Mouse (Mus musculus) MEL (cell line): ENCODE data around the gene Per2. TPM values are rescaled to one million over a fixed set of nuclear protein-coding genes. Genes with fewer than 3 reads are reported as not detected.

Source experiments
- DNase-seq: peaks from one replicate; pipeline ENCODE4 v3.0.0; 2011; ENCODE audit warnings: low read depth, low spot score
- H3K27ac ChIP-seq: 2 replicates; pipeline ENCODE4 v1.5.1; 2012; ENCODE audit warnings: low read depth, mild to moderate bottlenecking, control low read depth, low read length, moderate library complexity; ENCODE audit not compliant: control insufficient read depth
- H3K27me3 ChIP-seq, 2 experiments: fragments of 150-350 bp in 1 of 2; sonication (generic) in 1 of 2; 2 replicates each; pipeline ENCODE4 v1.6.1; 2012; ENCODE audit warnings: low read length in 2 of 2, mild to moderate bottlenecking in 2 of 2, improper control_type of control experiment in 1 of 2, moderate library complexity in 1 of 2; ENCODE audit not compliant: insufficient read depth in 2 of 2, control insufficient read depth in 1 of 2
- H3K36me3 ChIP-seq, 2 experiments: 2 replicates each; pipeline ENCODE4 v1.6.1; 2012 to 2014; ENCODE audit warnings: low read length in 2 of 2, improper control_type of control experiment in 1 of 2, inconsistent platforms in 1 of 2, mild to moderate bottlenecking in 1 of 2; ENCODE audit not compliant: insufficient read depth in 2 of 2, control insufficient read depth in 1 of 2
- H3K4me1 ChIP-seq, 2 experiments: fragments of 150-350 bp in 1 of 2; sonication (generic) in 1 of 2; 2 replicates each; pipeline ENCODE4 v1.6.1; 2012; ENCODE audit warnings: low read length in 2 of 2, improper control_type of control experiment in 1 of 2, mild to moderate bottlenecking in 1 of 2; ENCODE audit not compliant: insufficient read depth in 2 of 2, control insufficient read depth in 1 of 2
- H3K4me3 ChIP-seq, 2 experiments: fragments of 150-350 bp in 1 of 2; sonication (generic) in 1 of 2; 2 replicates each; pipeline ENCODE4 v1.5.1; 2012; ENCODE audit warnings: low read depth in 2 of 2, low read length in 2 of 2, mild to moderate bottlenecking in 2 of 2, moderate library complexity in 2 of 2, control low read depth in 1 of 2, improper control_type of control experiment in 1 of 2; ENCODE audit not compliant: control insufficient read depth in 1 of 2, insufficient read depth in 1 of 2
- H3K79me2 ChIP-seq: 2 replicates; pipeline ENCODE4 v1.6.1; 2012; ENCODE audit warnings: mild to moderate bottlenecking, low read length, moderate library complexity; ENCODE audit not compliant: control insufficient read depth, poor library complexity, insufficient read depth
- H3K9ac ChIP-seq: 2 replicates; pipeline ENCODE4 v1.6.1; 2012; ENCODE audit warnings: low read depth, mild to moderate bottlenecking, control low read depth, low read length, moderate library complexity; ENCODE audit not compliant: control insufficient read depth, poor library complexity, severe bottlenecking
- H3K9me3 ChIP-seq: fragments of 150-350 bp; sonication (generic); replicated peaks from 2 replicates; pipeline ENCODE4 v1.6.1; 2012; ENCODE audit warnings: mild to moderate bottlenecking, low read length, improper control_type of control experiment, moderate library complexity; ENCODE audit not compliant: insufficient read depth
- CHD1 ChIP-seq: IDR thresholded peaks from 2 replicates; pipeline ENCODE4 v1.6.1; 2012; ENCODE audit warnings: low read depth, mild to moderate bottlenecking, inconsistent platforms, low read length, improper control_type of control experiment
- E2F4 ChIP-seq: IDR thresholded peaks from 2 replicates; pipeline ENCODE4 v1.6.1; 2011; ENCODE audit warnings: low read depth, low read length, improper control_type of control experiment, borderline replicate concordance
- ELF1 ChIP-seq: IDR thresholded peaks from 2 replicates; pipeline ENCODE4 v1.6.1; 2014; ENCODE audit warnings: low read depth, mild to moderate bottlenecking, inconsistent platforms, low read length, improper control_type of control experiment, moderate library complexity
- EP300 ChIP-seq, 2 experiments: IDR thresholded peaks; 2 replicates each; pipeline ENCODE4 v1.6.1; 2011; ENCODE audit warnings: improper control_type of control experiment in 2 of 2, low read length in 2 of 2, low read depth in 1 of 2, mild to moderate bottlenecking in 1 of 2
- MAFK ChIP-seq: IDR thresholded peaks from 2 replicates; pipeline ENCODE4 v1.6.1; 2011; ENCODE audit warnings: low read depth, mild to moderate bottlenecking, low read length, improper control_type of control experiment, borderline replicate concordance
- MXI1 ChIP-seq: IDR thresholded peaks from 2 replicates; pipeline ENCODE4 v1.6.1; 2011; ENCODE audit warnings: mild to moderate bottlenecking, low read depth, low read length, improper control_type of control experiment
- MYC ChIP-seq: IDR thresholded peaks from 2 replicates; pipeline ENCODE4 v1.6.1; 2011; ENCODE audit warnings: low read depth, mild to moderate bottlenecking, low read length, improper control_type of control experiment, moderate library complexity
- NRF1 ChIP-seq: IDR thresholded peaks from 2 replicates; pipeline ENCODE4 v1.6.1; 2014; ENCODE audit warnings: low read depth, mild to moderate bottlenecking, inconsistent platforms, low read length, improper control_type of control experiment, moderate library complexity; ENCODE audit not compliant: poor library complexity, insufficient read depth, severe bottlenecking
- TAL1 ChIP-seq: IDR thresholded peaks from 2 replicates; pipeline ENCODE4 v1.6.1; 2012; ENCODE audit warnings: mild to moderate bottlenecking, inconsistent platforms, low read length, moderate library complexity, mixed read lengths
- TCF12 ChIP-seq: IDR thresholded peaks from 2 replicates; pipeline ENCODE4 v1.6.1; 2014; ENCODE audit warnings: low read depth, mild to moderate bottlenecking, inconsistent platforms, low read length, improper control_type of control experiment, moderate library complexity
- UBTF ChIP-seq: IDR thresholded peaks from 2 replicates; pipeline ENCODE4 v1.6.1; 2012; ENCODE audit warnings: low read depth, mild to moderate bottlenecking, inconsistent platforms, low read length, improper control_type of control experiment, moderate library complexity, borderline replicate concordance; ENCODE audit not compliant: insufficient read depth
- USF1 ChIP-seq: IDR thresholded peaks from 2 replicates; pipeline ENCODE4 v1.6.1; 2014; ENCODE audit warnings: low read depth, mild to moderate bottlenecking, inconsistent platforms, low read length, improper control_type of control experiment, moderate library complexity
- USF2 ChIP-seq, 2 experiments: IDR thresholded peaks; 2 replicates each; pipeline ENCODE4 v1.6.1; 2011 to 2012; ENCODE audit warnings: improper control_type of control experiment in 2 of 2, low read length in 2 of 2, borderline replicate concordance in 1 of 2, inconsistent platforms in 1 of 2, low read depth in 1 of 2, mild to moderate bottlenecking in 1 of 2; ENCODE audit not compliant: insufficient read depth in 1 of 2
- ZC3H11A ChIP-seq: IDR thresholded peaks from 2 replicates; pipeline ENCODE4 v1.6.1; 2012; ENCODE audit warnings: low read depth, mild to moderate bottlenecking, inconsistent platforms, low read length, improper control_type of control experiment
- ZKSCAN1 ChIP-seq: IDR thresholded peaks from 2 replicates; pipeline ENCODE4 v1.6.1; 2012; ENCODE audit warnings: low read depth, mild to moderate bottlenecking, inconsistent platforms, low read length, improper control_type of control experiment, moderate library complexity
- ZMIZ1 ChIP-seq: IDR thresholded peaks from 2 replicates; pipeline ENCODE4 v1.6.1; 2012; ENCODE audit warnings: low read depth, mild to moderate bottlenecking, inconsistent platforms, low read length, improper control_type of control experiment, moderate library complexity
- ZNF384 ChIP-seq: IDR thresholded peaks from 2 replicates; pipeline ENCODE4 v1.6.1; 2012; ENCODE audit warnings: low read depth, mild to moderate bottlenecking, inconsistent platforms, low read length, improper control_type of control experiment
- polyA plus RNA-seq, 2 experiments: library from polyadenylated mRNA; stranded (reverse) in 1 of 2; unstranded in 1 of 2; fragments of >175 nt in 1 of 2; fragments of >200 nt in 1 of 2; gene quantifications; 2 replicates each; pipeline versions ENCODE4 v1.2.1 to v1.2.4; 2012; ENCODE audit warnings: low replicate concordance in 2 of 2, low read depth in 1 of 2; ENCODE audit not compliant: insufficient read length in 2 of 2, insufficient read depth in 1 of 2, missing spikeins in 1 of 2
- total RNA-seq: library from RNA; depleted of rRNA; stranded (reverse); fragments of 300-350 nt; gene quantifications from 2 replicates; pipeline ENCODE4 v1.2.3, GENCODE M21; 2012

The Per2 gene
- total and polyA plus RNA-seq, 3 experiments: 4.3 to 8.3 TPM; not detected in 1

- no peaks in the 10 kb centered on the region; a peak in 2 of 4 replicates for H3K36me3 ChIP-seq
- H3K27ac ChIP-seq: no peak overlapping the region
- H3K4me1 ChIP-seq: no peaks in the 10 kb centered on the region
- H3K9me3 ChIP-seq: no peaks in the 10 kb centered on the region
- no peaks in the 10 kb centered on the region for H3K79me2 ChIP-seq
- no peak overlapping the region for H3K9ac ChIP-seq
- H3K4me3 ChIP-seq: no peak overlapping the region
- H3K27me3 ChIP-seq: no peaks in the 10 kb centered on the region
- no peak for DNase-seq
- no peak for TF ChIP-seq EP300 (IDR thresholded peaks at IDR 0.05; ENCODE audit: low read depth in 1 of 2, low read length in 2 of 2)
- no peak for TF ChIP-seq USF2 (IDR thresholded peaks at IDR 0.05; ENCODE audit: borderline replicate concordance in 1 of 2, insufficient read depth in 1 of 2, low read depth in 1 of 2, low read length in 2 of 2)
- TF ChIP-seq E2F4: no peak
- no peak for TF ChIP-seq UBTF
- no peak for TF ChIP-seq USF1
- TF ChIP-seq MYC: no peak
- no peak for TF ChIP-seq MAFK
- TF ChIP-seq, all 39 proteins: peak for 0
Measured at GRCm38 (mm10) chr1:91442350-91442990, 16.7 kb downstream of the Per2 start.

DNA sequence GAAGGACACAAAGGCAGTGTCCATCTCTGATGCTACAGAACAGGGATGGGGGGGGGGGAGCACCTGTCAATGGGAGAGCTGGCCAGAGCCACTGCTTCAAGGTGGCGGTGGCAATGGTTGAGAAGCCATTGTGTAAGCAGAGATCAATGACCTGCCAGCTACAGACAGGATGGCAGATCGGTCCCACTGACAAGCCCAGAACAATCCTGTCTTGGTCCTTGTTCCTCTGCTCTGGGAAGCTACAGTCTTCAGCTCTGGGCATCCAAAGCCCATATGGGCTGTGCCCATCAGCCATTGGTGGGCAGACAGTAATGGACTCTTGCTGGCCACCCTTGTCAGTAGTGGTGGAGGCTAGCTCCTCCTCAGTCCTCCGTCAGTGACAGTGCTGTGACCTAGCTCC, 17.3 kb downstream of the Per2 start:
- no peak for DNase-seq
- H3K79me2 ChIP-seq: no peaks in the 10 kb centered on the region
- no peaks in the 10 kb centered on the region for H3K27me3 ChIP-seq
- H3K27ac ChIP-seq: no peak overlapping the region
- no peaks in the 10 kb centered on the region for H3K9me3 ChIP-seq
- H3K4me3 ChIP-seq: no peak overlapping the region
- H3K4me1 ChIP-seq: no peaks in the 10 kb centered on the region
- H3K9ac ChIP-seq: no peak overlapping the region
- no peak for TF ChIP-seq E2F4
- no peak for TF ChIP-seq ELF1
- TF ChIP-seq TAL1: no peak
- TF ChIP-seq NRF1: no peak
- TF ChIP-seq ZC3H11A: no peak
- TF ChIP-seq USF1: no peak
- no peak for TF ChIP-seq ZNF384
- TF ChIP-seq TCF12: no peak
- no peak for TF ChIP-seq CHD1
- TF ChIP-seq ZMIZ1: no peak
- TF ChIP-seq MXI1: no peak
- no peak for TF ChIP-seq ZKSCAN1
- H3K36me3 ChIP-seq: no peaks in the 10 kb centered on the region; a peak in 2 of 4 replicates
